Mouse (Mus musculus): ENCODE measurements around the gene N4bp2.
"Not testable (repeated sequence)": the region's sequence is repeated elsewhere in the genome, so short reads cannot be mapped to it uniquely, and the experiment has no call there.

Gene N4bp2

DNA sequence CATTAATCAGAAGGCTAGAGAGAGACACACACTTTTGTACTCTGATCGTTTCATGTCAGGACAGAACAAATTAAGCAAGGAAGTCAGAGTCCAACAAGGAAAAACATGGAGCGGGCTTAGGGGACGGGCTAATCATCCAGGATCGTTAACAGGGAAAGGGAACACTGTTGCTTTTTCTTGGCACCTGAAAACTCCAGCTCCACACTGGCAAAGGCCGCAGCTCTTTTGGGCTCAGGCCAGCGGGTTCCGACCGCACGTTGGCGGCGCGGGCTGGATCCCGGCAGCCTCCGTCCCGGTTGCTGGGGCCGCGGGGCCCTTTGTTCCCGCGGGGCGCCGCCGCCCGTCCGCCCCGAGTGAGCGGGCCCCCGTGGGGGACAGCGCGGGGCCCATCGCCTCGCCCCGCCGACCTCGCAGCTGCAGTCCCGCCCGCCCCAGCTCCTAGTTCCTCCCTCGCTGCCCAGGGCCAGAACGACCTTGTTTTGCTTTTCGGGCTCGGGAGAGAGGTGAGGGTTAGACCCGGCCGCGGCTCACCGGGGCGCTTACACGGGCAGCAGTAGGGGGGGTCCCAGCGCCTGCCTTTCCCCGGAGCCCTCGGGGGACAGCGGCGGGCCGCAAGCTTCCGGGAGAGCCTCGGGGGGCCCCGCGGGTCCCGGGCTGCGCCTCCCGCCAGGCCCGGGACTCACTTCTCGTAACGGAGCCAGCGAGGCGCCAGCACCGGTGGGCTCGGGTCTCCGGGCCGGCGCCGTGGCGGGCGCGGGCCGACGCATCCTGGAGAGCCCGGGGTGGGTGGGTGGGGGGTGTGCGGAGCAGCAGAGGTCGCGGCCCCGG is at the start of gene N4bp2:
Gene N4bp2 (plus strand): TSS at position 434 of the 828 bp plus-strand sequence.
- peak; percentile 80 for DNase-seq

DNA sequence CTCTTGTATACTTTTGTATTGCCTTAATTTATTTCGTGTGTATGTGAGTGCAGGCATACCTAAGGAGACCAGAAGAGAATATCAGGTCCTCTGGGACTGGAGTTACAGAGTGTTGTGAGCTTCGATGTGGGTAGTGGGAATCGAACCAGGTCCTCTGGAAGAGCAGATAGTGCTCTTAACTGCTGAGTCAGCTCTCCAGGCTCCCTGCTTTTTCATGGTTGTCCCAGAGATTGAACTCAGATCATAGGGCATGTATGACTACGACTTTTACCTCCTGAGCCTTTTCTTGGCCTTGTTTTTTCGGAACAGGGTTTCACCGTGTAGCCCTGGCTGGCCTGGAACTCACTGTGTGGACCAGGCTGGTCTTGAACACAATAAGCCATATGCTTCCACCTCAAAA is 48.2 kb upstream of the N4bp2 start:
- no peak for DNase-seq

DNA sequence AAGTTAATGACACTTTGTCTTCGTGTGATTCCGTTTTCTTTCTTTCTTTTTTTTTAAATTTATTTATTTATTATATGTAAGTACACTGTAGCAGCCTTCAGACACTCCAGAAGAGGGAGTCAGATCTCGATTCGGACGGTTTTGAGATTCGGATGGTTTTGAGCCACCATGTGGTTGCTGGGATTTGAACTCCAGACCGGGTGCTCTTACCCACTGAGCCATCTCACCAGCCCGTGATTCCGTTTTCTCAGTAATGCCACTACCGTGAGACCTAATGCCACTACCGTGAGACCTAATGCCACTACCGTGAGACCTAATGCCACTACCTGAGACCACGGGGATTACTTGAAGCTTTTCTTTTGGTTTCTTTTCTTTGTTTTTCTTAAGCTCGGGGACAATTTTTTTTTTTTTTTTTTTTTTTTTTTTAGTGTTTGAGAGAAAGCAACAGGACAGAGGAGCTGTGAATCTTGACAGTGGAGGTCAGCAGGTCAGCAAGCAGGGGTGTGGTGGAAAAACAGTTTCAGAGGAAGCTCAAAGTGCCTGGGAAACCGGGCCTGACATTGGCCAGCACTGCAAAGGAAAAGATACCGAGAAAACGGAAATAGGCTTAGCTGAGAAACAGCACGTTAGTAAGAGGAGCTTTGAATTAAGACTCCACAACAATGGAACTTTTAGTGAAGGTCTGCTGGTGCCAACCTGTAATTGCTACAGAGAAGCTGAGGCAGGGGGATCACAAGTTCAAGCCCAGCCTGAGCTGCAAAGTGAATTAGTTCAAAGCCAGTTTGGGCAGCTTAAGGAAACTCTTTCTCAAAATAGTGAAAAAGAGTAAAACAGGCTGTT is 46.0 kb upstream of the N4bp2 start:
- no peak for DNase-seq

DNA sequence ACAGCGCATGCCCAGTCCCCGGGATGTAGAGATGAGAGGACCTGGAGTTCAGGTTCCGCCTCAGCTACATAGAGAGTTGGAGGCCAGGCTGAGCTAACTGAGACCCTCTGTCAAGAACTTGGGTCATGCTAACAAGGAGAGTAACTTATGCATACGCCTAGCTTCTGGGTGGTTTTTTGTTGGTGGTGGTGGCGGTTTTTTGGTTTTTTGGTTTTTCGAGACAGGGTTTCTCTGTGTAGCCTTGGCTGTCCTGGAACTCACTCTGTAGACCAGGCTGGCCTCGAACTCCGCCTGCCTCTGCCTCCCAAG is 45.5 kb upstream of the N4bp2 start:
- not testable (repeated sequence) for DNase-seq

DNA sequence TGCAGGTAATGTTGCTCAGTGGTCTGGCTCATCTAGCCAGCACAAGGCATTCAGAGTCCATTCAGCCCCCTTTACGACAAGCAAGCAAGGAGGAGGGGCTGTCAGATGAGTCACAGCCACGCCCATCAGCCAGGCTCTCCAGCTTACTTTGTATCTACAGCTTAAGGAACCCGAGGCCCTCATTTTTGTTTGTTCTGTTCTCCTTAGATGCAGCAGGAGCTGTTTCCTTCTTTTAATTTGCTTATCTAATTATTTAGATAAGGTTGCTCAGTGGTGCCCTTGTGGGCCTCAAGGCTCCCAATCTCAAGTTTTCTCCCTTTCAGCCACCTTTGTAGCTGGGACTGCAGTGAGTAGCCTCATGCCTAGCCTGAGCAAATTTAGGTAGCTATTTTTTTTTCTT is 45.0 kb upstream of the N4bp2 start:
- no peak for DNase-seq

DNA sequence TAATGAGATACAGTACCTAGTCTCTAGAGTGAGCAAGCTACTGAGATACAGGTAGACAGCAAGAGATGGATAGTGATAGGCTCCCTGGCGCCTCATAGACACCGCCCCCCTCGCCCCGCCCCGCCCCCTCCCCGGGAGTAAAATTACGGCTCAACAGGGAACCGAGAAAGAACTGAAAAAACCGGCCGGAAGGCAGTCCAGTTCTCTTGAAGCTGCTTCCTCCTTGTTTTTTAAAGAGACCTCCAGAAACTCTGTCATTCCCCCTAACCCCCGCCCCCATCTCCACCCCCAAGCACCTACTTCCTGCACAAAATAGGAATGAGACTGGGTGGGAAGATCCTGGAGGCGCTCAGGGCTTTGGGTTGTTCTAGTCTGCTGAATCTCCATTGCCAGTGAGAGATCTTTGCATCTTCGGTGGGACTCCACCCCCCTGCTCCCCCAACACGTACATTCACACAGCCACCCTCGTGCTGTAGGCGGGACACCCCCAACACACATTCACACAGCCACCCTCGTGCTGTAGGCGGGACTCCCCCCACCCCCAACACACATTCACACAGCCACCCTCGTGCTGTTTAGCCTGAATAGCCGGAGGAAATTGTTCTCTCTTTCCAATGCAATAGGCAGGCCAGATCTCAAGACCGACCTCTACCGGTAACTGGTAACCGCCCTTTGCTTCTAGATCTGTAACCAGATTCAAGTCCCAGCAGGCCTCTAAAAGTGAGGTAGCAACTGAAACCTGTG is 38.8 kb upstream of the N4bp2 start:
- DNase-seq = peak; percentile 73

DNA sequence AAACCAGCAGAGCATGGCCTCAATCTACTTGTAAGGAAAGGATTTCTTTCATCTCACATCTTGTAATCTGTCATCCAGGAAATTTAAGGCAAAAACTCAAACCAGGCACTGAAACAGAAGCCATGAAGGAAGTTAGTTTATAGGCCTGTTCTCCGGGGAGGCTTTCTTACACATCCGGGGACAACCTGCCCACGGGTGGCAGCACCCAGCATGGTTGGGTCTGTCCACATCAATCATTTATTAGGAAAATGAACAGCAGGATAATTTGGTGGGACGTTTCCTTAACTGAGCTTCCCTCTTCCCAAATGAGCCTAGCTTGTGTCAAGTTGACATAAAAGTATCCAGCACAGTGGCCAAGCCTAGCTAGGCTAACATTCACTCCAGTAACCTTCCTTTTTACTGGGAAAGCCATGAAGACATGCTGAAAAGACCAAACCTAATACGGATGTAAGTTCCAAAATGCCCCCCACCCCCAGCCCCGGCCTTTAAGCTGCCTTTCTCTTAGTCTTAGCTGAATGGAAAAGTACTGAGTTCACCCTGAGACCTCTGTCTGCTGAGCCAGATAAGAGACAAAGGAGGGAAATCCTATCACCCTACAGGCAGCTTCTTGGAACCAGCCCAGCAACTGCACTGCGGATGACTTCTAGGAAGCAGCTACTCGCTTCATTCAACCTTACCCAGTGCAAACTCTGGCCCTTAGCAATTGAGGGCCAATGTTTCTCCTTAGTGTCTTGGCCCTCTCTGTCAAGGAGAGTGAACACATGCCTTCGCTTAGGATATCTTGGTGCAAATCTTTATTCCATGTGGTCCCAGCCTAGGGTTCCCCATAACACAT is 31.9 kb upstream of the N4bp2 start:
- no peak for DNase-seq

GRCm38 (mm10) chr5:65735601-65736000 is 27.7 kb upstream of the N4bp2 start:
- DNase-seq = no peak

DNA sequence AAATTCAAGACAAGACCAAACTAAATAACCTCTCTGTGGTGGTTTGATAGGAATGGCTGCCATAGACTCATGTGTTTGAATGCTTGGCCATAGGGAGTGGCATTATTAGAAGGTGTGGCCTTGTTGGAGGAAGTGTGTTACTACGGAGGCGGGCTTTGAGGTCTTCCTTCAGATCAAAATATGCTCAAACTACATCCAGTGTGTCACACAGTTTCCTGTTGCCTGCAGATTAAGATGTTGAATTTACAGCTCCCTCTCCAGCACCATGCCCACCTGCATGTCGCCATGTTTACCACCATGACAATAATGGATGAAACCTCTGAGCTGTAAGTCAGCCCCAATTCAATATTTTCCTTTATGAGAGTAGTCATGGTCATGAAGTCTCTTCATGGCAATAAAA is 24.0 kb upstream of the N4bp2 start:
- no peak for DNase-seq

DNA sequence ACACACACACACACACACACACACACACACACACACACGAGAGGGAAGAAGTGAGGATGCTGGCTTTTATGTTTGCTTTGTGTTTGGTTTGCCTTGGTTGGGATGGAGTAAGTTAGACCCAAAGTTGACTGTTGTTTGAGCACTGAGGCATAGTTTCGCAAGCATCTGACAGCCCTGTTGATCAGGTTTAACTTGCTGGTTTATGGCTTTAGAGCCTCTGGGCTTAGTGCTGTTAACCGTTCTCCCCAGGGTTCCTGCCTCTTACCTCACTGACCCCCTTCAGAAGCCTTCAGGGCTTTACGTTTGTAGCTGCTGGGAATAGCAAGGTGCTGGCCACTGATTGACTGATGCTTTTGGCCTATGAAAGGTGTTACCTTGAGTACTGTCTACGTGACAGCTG is 16.4 kb upstream of the N4bp2 start:
- DNase-seq = no peak

GRCm38 (mm10) chr5:65748386-65748785 is 14.9 kb upstream of the N4bp2 start:
- DNase-seq = no peak

DNA sequence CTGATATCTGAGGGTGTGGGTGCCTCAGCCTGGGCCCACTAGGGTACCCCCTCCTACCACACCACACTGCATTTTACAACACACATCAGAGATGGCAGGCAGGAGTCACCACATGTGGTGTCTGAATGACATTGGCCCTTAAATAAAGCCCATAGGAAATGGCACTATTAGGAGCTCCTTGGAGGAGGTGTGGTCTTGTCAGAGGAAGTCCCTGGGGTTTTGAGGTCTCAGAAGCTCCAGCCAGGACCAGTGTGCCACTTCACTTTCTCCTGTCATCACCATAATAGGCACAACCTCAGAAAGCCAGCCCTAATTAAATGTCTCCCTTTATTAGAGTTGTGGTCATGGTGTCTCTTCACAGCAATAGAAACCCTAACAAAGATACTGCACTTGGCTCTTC is 14.4 kb upstream of the N4bp2 start:
- DNase-seq = no peak

DNA sequence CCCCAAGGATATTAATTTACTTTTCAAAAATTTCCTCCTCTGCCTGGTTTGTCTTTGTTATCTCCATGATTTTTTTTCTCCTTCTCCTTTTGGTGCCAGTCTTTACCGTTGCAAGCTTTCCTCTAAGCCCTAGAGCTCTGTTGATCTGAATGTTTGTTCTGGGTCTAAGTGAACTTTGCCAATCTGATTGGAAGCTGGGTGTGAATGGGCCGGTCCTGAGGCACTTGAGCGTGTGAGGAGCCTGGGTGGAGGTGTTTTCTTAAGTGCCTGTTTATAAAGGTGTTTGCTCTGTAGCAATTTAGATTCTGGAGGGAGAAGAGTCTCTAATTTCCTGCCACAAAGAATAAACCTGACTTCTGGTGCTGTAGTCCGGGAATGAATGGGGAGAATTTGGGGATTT is 11.3 kb upstream of the N4bp2 start:
- DNase-seq = no peak

GRCm38 (mm10) chr5:65755859-65756258 is 7.5 kb upstream of the N4bp2 start:
- DNase-seq = no peak

DNA sequence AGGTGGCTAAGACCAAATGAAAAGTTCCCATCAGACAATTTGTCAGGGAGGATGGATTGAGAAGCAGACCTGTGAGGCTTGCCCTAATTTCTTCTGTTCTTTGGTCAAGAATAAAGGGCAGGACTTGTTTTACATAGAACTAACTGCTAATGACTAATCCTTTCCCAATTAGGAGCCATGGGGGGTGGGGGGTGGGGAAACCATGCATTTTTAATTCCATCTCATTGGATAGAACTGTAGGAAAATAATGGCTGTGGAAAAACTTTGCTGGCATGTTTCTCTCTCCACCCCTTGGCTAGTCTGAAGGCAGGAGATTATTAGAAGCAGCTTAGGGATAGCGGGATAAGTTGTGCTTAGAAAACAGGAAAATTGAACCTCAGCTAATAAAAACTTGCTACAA is 6.2 kb upstream of the N4bp2 start:
- no peak for DNase-seq

DNA sequence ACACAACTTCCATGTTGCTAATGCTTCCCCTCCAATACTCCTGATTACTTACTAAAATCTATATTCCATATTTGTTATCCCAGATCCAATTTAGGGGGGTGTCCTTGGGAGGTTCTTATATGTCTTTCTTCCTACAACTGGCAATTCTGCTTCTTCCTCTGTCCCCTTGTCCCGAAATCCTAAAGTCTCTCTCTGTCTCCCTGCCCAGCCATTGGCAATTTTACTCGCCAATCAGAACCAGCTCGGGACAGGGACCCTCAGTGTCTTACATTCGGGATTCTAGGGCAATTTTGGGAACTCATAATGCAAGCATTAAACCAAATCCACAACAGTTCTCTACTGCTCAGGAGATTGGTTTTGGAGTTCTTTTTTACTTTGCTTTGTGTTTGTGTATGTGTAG is 3.3 kb upstream of the N4bp2 start:
- no peak for DNase-seq

DNA sequence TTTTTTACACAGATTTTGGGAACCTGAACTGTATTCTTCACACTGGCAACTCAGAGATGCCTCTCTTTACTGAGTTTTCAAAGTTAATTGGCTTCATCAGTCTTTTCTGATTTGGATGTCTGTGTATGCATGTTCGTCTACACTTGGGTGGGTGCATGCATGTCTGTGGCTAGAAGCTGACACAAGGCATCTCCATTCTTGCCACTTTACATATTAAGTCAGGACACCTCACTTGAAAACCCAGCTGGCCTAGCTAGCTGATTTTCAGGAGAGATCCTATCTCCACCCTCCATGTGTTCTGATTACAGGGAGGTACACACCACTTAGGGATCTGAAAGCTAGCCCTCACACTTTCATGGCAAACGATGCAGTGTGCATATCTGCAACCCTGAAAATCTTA is 2.7 kb upstream of the N4bp2 start:
- DNase-seq = no peak

DNA sequence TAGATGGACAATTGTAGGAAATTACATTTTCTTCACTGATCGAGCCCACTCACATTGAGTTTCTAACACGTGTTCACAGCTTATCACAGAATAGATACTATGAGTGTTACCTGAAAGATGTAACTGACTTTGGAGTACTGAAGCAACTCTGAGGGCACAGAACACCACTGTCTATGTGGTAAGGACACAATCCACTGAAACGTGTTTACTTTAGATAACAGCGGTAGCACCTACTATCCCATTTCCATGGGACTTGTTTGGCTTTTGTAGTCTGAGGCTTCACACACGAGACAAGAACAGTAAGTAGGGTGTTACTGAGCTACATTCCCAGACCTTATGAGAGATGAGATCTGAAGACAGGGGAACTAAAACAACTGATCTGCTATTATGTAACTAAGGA is 2.3 kb upstream of the N4bp2 start:
- DNase-seq = no peak

DNA sequence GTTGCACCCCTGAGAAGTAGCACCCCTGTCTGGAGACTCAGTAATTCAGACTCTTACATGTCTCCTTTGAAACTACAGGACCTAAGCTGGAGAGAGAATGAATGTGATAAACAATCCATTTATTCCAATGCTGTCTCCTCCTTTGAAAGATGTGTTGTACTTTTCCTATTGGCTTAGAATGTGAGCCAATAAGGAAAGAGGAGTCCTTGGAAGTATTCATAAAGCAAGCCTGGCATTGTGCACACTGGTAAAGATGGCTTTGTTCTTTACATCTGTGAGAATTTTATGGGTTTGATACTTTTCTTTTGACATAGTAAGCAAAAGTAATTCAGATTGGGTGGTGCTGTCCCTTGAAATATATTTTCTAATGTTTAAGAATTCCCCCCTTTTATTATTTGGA is 1.4 kb upstream of the N4bp2 start:
- DNase-seq = no peak

- no peak for DNase-seq
Observed at GRCm38 (mm10) chr5:65762686-65763085, 635 bp upstream of the N4bp2 start.

DNA sequence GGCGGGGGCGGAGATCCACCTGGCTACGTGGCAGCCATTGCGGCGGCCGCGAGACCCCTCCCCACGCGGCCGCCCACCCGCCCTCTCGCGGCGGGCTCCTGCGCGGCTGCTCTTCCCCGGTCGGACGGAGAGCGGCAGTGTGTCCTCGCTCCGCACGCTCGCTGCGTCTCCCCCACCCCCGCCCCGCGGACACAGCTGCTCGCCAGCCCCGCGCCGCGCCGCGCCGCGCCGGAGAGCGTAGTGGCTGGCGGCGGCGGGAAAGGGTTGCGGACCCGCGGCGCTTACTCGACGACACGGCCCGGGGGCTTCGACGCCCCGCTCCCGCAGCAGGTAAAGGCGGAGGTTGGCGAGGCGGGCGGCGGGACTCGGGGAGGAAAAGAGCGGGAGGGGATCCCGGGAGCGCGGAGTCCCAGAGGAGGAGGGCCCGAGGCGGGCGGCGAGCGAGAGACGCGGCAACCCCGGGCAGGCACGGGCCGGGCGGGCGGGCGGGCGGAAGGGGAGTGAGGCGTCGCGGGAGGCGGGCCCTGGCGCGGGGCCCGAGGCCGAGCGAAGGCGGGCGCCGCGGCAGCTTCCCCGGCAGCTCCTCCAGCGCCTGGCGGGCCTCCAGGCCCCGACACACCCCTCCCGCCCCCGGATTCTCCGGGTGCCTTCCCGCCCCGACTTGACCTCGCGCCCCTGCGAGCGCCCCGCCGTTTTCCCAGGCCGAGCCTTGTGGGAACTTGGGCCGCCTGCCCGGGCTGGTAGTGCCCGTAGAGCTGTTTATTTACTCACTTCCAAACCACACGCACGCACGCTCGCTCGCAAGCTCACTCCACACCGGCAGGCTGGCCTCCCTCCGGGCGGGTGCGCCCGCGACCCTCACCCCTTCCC is 830 bp downstream of the N4bp2 start:
- DNase-seq = peak; percentile 88
